Mouse (Mus musculus) small intestine, adult 2 months (tissue): ENCODE measurements around the gene Wdr72.

ENCODE experiments used
- CTCF ChIP-seq: fragments of 200-500 bp; IDR thresholded peaks from 2 replicates; pipeline ENCODE4 v1.5.1; 2012; ENCODE audit warnings: low read depth, mild to moderate bottlenecking, control low read depth, inconsistent platforms, low read length, moderate library complexity, mixed read lengths; ENCODE audit not compliant: insufficient replicate concordance, insufficient read length; ENCODE audit errors: extremely low read depth
- POLR2A ChIP-seq: fragments of 200-500 bp; IDR thresholded peaks from 2 replicates; pipeline ENCODE4 v1.6.1; 2012; ENCODE audit warnings: low read depth, mild to moderate bottlenecking, control low read depth, inconsistent platforms, low read length, moderate library complexity

GRCm38 (mm10) chr9:74186748-74187400 is 76.7 kb downstream of the Wdr72 start:
- TF ChIP-seq CTCF = no peak
- no peak for TF ChIP-seq POLR2A
